Mouse (Mus musculus) neural tube, embryonic 12.5 days (tissue): ENCODE data around the gene Rhbdd3. TPM values are rescaled to one million over a fixed set of nuclear protein-coding genes. Genes with fewer than 3 reads are reported as not detected.

Source experiments
- ATAC-seq: fragments of 200-750 bp; cut with Nextera tagmentation; 2 replicates; pipeline ENCODE4 v1.8.0; 2017; ENCODE audit warnings: low read depth, mild to moderate bottlenecking, moderate TSS enrichment, moderate library complexity; ENCODE audit not compliant: low FRiP score
- H3K27ac ChIP-seq: fragments of 300-500 bp; sonication (generic); 2 replicates; pipeline ENCODE4 v1.5.1; 2016
- H3K27me3 ChIP-seq: fragments of 300-500 bp; sonication (generic); replicated peaks from 2 replicates; pipeline ENCODE4 v1.6.1; 2016; ENCODE audit warnings: mild to moderate bottlenecking
- H3K36me3 ChIP-seq: fragments of 300-500 bp; sonication (generic); 2 replicates; pipeline ENCODE4 v1.6.1; 2016; ENCODE audit warnings: mild to moderate bottlenecking
- H3K4me1 ChIP-seq: fragments of 300-500 bp; sonication (generic); 2 replicates; pipeline ENCODE4 v1.6.1; 2016
- H3K4me2 ChIP-seq: fragments of 300-500 bp; sonication (generic); replicated peaks from 2 replicates; pipeline ENCODE4 v1.6.1; 2016; ENCODE audit warnings: mild to moderate bottlenecking
- H3K4me3 ChIP-seq: fragments of 300-500 bp; sonication (generic); 2 replicates; pipeline ENCODE4 v1.5.1; 2016
- H3K9ac ChIP-seq: fragments of 300-500 bp; sonication (generic); 2 replicates; pipeline ENCODE4 v1.6.1; 2016; ENCODE audit warnings: mild to moderate bottlenecking
- H3K9me3 ChIP-seq: fragments of 300-500 bp; sonication (generic); 2 replicates; pipeline ENCODE4 v1.6.1; 2016; ENCODE audit warnings: mild to moderate bottlenecking
- WGBS: fragments of 180-500 bp; shearing (Covaris S2); methylation state at CpG from one replicate; pipeline ENCODE4 v1.1.7; 2016; 5-methylcytosine and 5-hydroxymethylcytosine counted together
- polyA plus RNA-seq: library from polyadenylated mRNA; unstranded; fragments of >200 nt; fragmentation: Nextera tagmentation; extraction: Ambion mirVana; gene quantifications from 2 replicates; pipeline ENCODE4 v1.2.1, GENCODE M21; 2016

The Rhbdd3 gene
- polyA plus RNA-seq, 1 experiment from 2014 or later, result 26.9 TPM

GRCm38 (mm10) chr11:5059704-5060156 is 39.0 kb upstream of the Rhbdd3 start:
- H3K4me1 ChIP-seq, result peaks cover 53% of the 10 kb centered on the region
- H3K4me2 ChIP-seq, result peak overlapping the region; percentile 30; the same call in 1 of the 2 replicates
- ATAC-seq, result no peak
- H3K9me3 ChIP-seq, result no peaks in the 10 kb centered on the region
- H3K4me3 ChIP-seq, result no peak overlapping the region
- peaks cover 99% of the 10 kb centered on the region for H3K27me3 ChIP-seq
- 10% methylated on average over 27 of the region's 27 CpGs for WGBS
- no peak overlapping the region for H3K27ac ChIP-seq
- H3K36me3 ChIP-seq, result no peaks in the 10 kb centered on the region
- no peak overlapping the region for H3K9ac ChIP-seq

DNA sequence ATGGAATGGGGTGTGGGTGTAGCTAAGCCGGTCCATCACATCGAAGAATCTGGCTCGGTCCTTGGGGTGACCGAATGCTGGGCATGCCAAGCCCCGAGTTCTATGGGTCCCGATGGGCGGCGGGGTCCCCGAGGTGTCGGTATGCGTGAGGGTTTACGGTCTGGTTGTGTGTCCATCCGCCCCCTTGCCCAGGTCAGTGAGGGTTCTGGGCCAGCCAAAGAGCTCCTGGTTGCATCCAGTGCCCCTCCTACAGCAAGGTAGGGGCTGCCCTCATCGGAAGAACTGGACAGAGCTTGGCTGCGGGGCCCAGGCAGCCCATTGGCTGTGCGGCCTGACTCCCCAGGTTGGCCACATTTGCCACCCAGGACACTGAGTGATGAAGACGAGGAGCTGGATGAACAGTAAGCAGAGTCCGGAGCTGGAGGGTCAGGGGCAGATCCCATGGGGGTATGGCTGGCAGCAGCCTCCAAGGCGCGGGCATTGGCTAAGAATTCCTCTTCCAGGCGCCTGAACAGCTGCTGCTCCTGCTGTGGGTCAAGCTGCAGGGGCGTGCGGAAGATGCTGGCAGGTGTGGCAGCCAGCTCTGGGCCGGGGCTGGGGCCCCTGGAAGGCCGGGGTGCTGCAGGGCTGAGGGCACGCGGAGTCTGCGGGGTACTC is 37.8 kb upstream of the Rhbdd3 start:
- H3K4me3 ChIP-seq, result peak overlapping the region; percentile 29
- H3K9me3 ChIP-seq, result no peaks in the 10 kb centered on the region
- WGBS, result 47% methylated on average over 28 of the region's 28 CpGs
- ATAC-seq, result no peak
- no peaks in the 10 kb centered on the region for H3K36me3 ChIP-seq
- no peak overlapping the region for H3K27ac ChIP-seq
- H3K27me3 ChIP-seq, result peaks cover 90% of the 10 kb centered on the region
- H3K4me2 ChIP-seq, result peak overlapping the region; percentile 64
- H3K4me1 ChIP-seq, result peaks cover 55% of the 10 kb centered on the region
- H3K9ac ChIP-seq, result 0 out of 2 replicates have a peak overlapping the region, but pooled peaks have one; percentile 44

GRCm38 (mm10) chr11:5061413-5062139 is 37.1 kb upstream of the Rhbdd3 start:
- no peaks in the 10 kb centered on the region for H3K36me3 ChIP-seq
- peak; percentile 18; the same call in 1 of the 2 replicates for ATAC-seq
- peak overlapping the region; percentile 64 for H3K4me2 ChIP-seq
- peak overlapping the region; percentile 29 for H3K4me3 ChIP-seq
- 2% methylated on average over 62 of the region's 62 CpGs for WGBS
- H3K9ac ChIP-seq, result peak overlapping the region; percentile 44
- no peak overlapping the region for H3K27ac ChIP-seq
- peaks cover 83% of the 10 kb centered on the region for H3K27me3 ChIP-seq
- H3K4me1 ChIP-seq, result peaks cover 55% of the 10 kb centered on the region
- H3K9me3 ChIP-seq, result no peaks in the 10 kb centered on the region

- Histone ChIP-seq H3K4me2 (peak overlapping the region; percentile 64), H3K4me1 (peaks cover 55% of the 10 kb centered on the region), H3K27ac (no peak overlapping the region), H3K4me3 (peak overlapping the region; percentile 29), H3K36me3 (no peaks in the 10 kb centered on the region), H3K9me3 (no peaks in the 10 kb centered on the region), H3K9ac (no peak overlapping the region), H3K27me3 (peaks cover 75% of the 10 kb centered on the region)
- WGBS, result 16% methylated on average over 13 of the region's 13 CpGs
- no peak for ATAC-seq
Observed at GRCm38 (mm10) chr11:5062326-5062725, 36.4 kb upstream of the Rhbdd3 start.

DNA sequence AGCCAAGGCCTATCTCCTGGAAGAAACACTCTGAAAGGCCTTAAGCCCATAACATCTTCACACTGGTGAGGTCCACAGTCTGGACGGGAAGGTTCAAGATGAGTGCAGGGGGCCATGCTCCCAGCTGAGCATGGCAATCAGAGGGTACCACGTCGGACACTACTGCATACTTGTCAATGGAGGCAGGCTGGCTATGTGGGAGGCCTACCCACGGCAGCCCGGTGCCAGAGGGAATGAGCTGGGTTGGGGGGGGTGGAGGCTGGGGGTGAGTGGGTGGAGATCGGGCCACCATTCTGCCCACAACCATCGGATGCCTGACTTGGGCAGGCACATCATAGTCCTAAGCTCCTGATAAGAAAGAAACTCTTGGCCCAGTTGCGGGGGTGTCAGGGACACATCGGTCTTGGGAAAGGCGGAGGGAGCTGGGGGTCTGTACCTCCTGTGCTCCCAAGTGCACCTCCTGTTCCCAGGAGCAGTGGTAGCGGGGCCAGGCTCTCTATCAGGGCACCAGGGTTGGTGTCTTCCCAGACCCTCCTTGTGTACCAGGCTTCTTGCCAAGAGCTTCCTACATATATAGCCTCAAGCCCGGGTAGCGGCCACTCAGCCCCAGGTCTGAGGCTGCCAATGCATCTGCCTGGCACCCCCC is 35.7 kb upstream of the Rhbdd3 start:
- ATAC-seq, result no peak
- peak overlapping the region; percentile 64 for H3K4me2 ChIP-seq
- peaks cover 2% of the 10 kb centered on the region for H3K36me3 ChIP-seq
- H3K27me3 ChIP-seq, result peaks cover 69% of the 10 kb centered on the region
- no peak overlapping the region for H3K27ac ChIP-seq
- H3K4me1 ChIP-seq, result peaks cover 50% of the 10 kb centered on the region
- no peak overlapping the region for H3K4me3 ChIP-seq
- no peaks in the 10 kb centered on the region for H3K9me3 ChIP-seq
- no peak overlapping the region for H3K9ac ChIP-seq
- WGBS, result 57% methylated on average over 13 of the region's 13 CpGs

DNA sequence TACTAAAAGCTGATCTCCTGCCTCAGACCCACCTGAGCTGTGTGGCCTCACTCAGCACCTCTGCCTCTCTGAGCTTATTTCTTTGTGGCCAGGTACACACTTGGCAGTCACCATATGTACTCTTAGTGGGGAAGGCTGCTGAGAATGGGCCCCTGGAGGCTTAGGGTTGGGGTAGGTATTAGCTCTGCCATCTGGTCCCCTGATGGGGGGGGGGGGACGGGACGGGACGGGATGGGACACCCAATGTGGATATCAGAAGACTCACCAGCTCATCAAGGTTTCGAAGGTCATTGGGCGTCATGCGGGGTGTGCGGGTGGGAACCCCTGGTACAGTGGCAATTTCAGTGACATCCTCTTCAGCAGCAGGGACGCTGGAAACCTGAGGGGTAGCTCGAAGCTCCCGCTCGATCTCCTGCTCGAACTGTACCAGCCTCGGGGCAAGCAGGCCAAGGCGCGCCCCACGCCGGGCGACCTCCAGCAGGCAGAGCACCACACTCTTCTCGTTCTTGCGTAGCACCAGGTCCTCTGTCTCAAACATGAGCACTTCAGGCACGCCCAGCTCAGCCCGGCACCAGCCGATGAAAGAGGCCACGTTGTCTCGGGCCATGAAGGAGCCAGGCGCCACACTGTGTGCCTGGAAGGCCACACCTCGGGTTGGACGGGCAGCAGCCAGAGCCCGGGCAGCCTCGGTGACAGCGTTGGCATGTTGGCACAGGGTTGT is 35.0 kb upstream of the Rhbdd3 start:
- 50% methylated on average over 31 of the region's 31 CpGs for WGBS
- Histone ChIP-seq H3K9ac (peak overlapping the region; percentile 6; the same call in 1 of the 2 replicates), H3K36me3 (peaks cover 10% of the 10 kb centered on the region), H3K4me3 (peak overlapping the region; percentile 66), H3K27me3 (peaks cover 61% of the 10 kb centered on the region), H3K4me2 (peak overlapping the region; percentile 64), H3K9me3 (no peaks in the 10 kb centered on the region), H3K27ac (no peak overlapping the region), H3K4me1 (peaks cover 45% of the 10 kb centered on the region)
- no peak for ATAC-seq

- no peaks in the 10 kb centered on the region for H3K9me3 ChIP-seq
- H3K27me3 ChIP-seq, result peaks cover 54% of the 10 kb centered on the region
- ATAC-seq, result 0 out of 2 replicates have a peak, but pooled peaks have one; percentile 2
- H3K4me2 ChIP-seq, result peak overlapping the region; percentile 64
- peak overlapping the region; percentile 66 for H3K4me3 ChIP-seq
- peak overlapping the region; percentile 61 for H3K9ac ChIP-seq
- H3K36me3 ChIP-seq, result peaks cover 17% of the 10 kb centered on the region
- 14% methylated on average over 38 of the region's 38 CpGs for WGBS
- H3K27ac ChIP-seq, result no peak overlapping the region
- H3K4me1 ChIP-seq, result peaks cover 45% of the 10 kb centered on the region
Observed at GRCm38 (mm10) chr11:5064282-5065055, 34.3 kb upstream of the Rhbdd3 start.

- peaks cover 41% of the 10 kb centered on the region for H3K4me1 ChIP-seq
- peak; percentile 82 for ATAC-seq
- no peaks in the 10 kb centered on the region for H3K9me3 ChIP-seq
- WGBS, result under 1% methylated on average over 49 of the region's 50 CpGs
- H3K4me2 ChIP-seq, result peak within 1 kb of the TSS; percentile 64
- no peak within 1 kb of the TSS for H3K27ac ChIP-seq
- peak within 1 kb of the TSS; percentile 66 for H3K4me3 ChIP-seq
- peak within 1 kb of the TSS; percentile 61 for H3K9ac ChIP-seq
- H3K36me3 ChIP-seq, result peaks cover 22% of the 10 kb centered on the region
- H3K27me3 ChIP-seq, result peaks cover 46% of the 10 kb centered on the region
Observed at GRCm38 (mm10) chr11:5065056-5065821, 33.5 kb upstream of the Rhbdd3 start, which contains the start of gene Gas2l1. Gas2l1 (minus strand) TSS chr11:5065327.

GRCm38 (mm10) chr11:5067063-5067462 is 31.7 kb upstream of the Rhbdd3 start:
- Histone ChIP-seq H3K4me1 (peaks cover 28% of the 10 kb centered on the region), H3K36me3 (peaks cover 40% of the 10 kb centered on the region), H3K9me3 (no peaks in the 10 kb centered on the region), H3K4me2 (no peak overlapping the region), H3K27ac (no peak overlapping the region), H3K4me3 (no peak overlapping the region), H3K27me3 (peaks cover 28% of the 10 kb centered on the region), H3K9ac (no peak overlapping the region)
- ATAC-seq, result no peak

DNA sequence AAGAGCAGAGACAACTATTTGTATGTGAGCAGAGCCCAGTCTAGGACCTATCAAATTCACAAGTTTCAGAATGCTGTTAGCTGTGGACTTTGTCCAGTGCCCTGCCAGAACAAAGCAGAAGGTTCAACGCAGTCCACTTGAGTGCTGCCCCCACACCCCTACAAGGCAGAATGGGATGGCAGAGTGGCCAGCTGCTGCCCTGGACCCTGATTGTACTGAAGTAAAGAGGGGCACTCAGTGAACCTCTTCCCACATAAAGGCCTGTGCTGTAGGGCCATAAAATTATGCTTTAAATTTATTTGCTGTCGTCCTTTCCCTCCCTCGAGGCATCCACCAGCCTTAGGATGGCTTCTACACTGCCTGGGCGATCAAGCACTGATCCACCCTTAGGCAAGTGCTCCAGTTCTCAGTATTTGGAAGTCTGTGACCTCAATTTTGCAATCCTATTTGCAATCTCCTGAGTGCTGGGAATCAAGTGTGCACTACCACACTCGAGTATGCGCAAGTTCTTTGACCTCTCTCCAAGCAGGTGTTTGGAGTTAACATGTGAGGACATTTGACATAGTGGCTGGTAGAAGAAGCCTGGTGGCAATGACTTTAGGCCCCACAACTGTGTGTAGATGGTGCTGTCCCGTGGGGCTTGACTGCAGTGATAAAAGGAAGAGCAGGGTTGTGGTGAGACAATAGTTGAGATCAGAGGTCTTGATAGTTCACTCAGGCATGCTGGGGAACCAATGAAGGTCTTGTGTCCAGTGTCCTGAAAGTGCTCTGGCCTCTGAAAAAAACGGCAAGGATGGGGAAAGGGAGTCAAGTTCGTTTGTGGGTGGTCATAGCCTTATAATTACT is 30.4 kb upstream of the Rhbdd3 start:
- 85% methylated on average over 9 of the region's 9 CpGs for WGBS
- peaks cover 16% of the 10 kb centered on the region for H3K4me1 ChIP-seq
- H3K27me3 ChIP-seq, result peaks cover 15% of the 10 kb centered on the region
- no peak overlapping the region for H3K4me2 ChIP-seq
- peaks cover 53% of the 10 kb centered on the region for H3K36me3 ChIP-seq
- H3K9me3 ChIP-seq, result no peaks in the 10 kb centered on the region
- H3K9ac ChIP-seq, result no peak overlapping the region
- H3K4me3 ChIP-seq, result no peak overlapping the region
- H3K27ac ChIP-seq, result no peak overlapping the region
- no peak for ATAC-seq
